Mouse (Mus musculus) liver, embryonic 11.5 days (tissue): ENCODE results near the gene Dab2. TPM values are rescaled to one million over a fixed set of nuclear protein-coding genes. Genes with fewer than 3 reads are reported as not detected.

ENCODE experiments used
- ATAC-seq: fragments of 200-750 bp; cut with Nextera tagmentation; replicated peaks from 2 replicates; pipeline ENCODE4 v1.8.0; 2017; ENCODE audit warnings: moderate number of reproducible peaks, mild to moderate bottlenecking, moderate TSS enrichment, moderate library complexity; ENCODE audit not compliant: low FRiP score
- DNase-seq: peaks from one replicate; pipeline ENCODE4 v3.0.0-alpha.2; 2017; ENCODE audit warnings: low spot score
- H3K27ac ChIP-seq: fragments of 300-500 bp; sonication (generic); 2 replicates; pipeline ENCODE4 v1.5.1; 2014; ENCODE audit warnings: mild to moderate bottlenecking, low read depth, low read length, control low read depth
- H3K27me3 ChIP-seq: fragments of 300-500 bp; sonication (generic); replicated peaks from 2 replicates; pipeline ENCODE4 v1.6.1; 2014; ENCODE audit warnings: low read length, mixed read lengths; ENCODE audit not compliant: control insufficient read depth, insufficient read depth
- H3K36me3 ChIP-seq: fragments of 300-500 bp; sonication (generic); 2 replicates; pipeline ENCODE4 v1.6.1; 2014; ENCODE audit warnings: mild to moderate bottlenecking, low read length, moderate library complexity, mixed read lengths; ENCODE audit not compliant: control insufficient read depth, insufficient read depth
- H3K4me1 ChIP-seq: fragments of 300-500 bp; sonication (generic); replicated peaks from 2 replicates; pipeline ENCODE4 v1.6.1; 2014; ENCODE audit warnings: low read length, mixed read lengths; ENCODE audit not compliant: control insufficient read depth, insufficient read depth
- H3K4me2 ChIP-seq: fragments of 300-500 bp; sonication (generic); 2 replicates; pipeline ENCODE4 v1.6.1; 2014; ENCODE audit warnings: mild to moderate bottlenecking, control low read depth, moderate library complexity
- H3K4me3 ChIP-seq: fragments of 300-500 bp; sonication (generic); 2 replicates; pipeline ENCODE4 v1.5.1; 2014; ENCODE audit warnings: low read depth, low read length, control low read depth
- H3K9ac ChIP-seq: fragments of 300-500 bp; sonication (generic); 2 replicates; pipeline ENCODE4 v1.6.1; 2014; ENCODE audit warnings: low read depth, low read length, control low read depth
- H3K9me3 ChIP-seq: fragments of 300-500 bp; sonication (generic); 2 replicates; pipeline ENCODE4 v1.6.1; 2016; ENCODE audit warnings: low read length, inconsistent platforms, mixed read lengths; ENCODE audit not compliant: control insufficient read depth
- WGBS: fragments of 180-500 bp; shearing (Covaris S2); extraction: QIAGEN DNeasy Blood & Tissue Kit; methylation state at CpG from one replicate; pipeline ENCODE4 v1.1.7; 2014; 5-methylcytosine and 5-hydroxymethylcytosine counted together
- polyA plus RNA-seq: library from polyadenylated mRNA; unstranded; fragments of >200 nt; fragmentation: Nextera tagmentation; extraction: Ambion mirVana; gene quantifications from 2 replicates; pipeline ENCODE4 v1.2.1, GENCODE M21; 2014

Dab2 gene
- polyA plus RNA-seq, 1 experiment from 2014 or later: 37.6 TPM

- ATAC-seq: no peak
- 85% methylated on average over 6 of the region's 6 CpGs for WGBS
- no peak overlapping the region for H3K4me2 ChIP-seq
Observed at GRCm38 (mm10) chr15:6406771-6407170, 107.2 kb downstream of the Dab2 start.

GRCm38 (mm10) chr15:6409031-6409430 is 109.4 kb downstream of the Dab2 start:
- Histone ChIP-seq H3K4me1 (no peaks in the 10 kb centered on the region), H3K27ac (no peak overlapping the region), H3K4me2 (no peak overlapping the region), H3K27me3 (no peaks in the 10 kb centered on the region), H3K36me3 (no peaks in the 10 kb centered on the region), H3K9ac (no peak overlapping the region), H3K9me3 (no peaks in the 10 kb centered on the region), H3K4me3 (no peak overlapping the region)
- no peak for DNase-seq
- ATAC-seq: no peak
- WGBS: 82% methylated on average over 8 of the region's 8 CpGs

More at GRCm38 (mm10) chr15:6406771-6407170, 107.2 kb downstream of the Dab2 start:
- H3K36me3 ChIP-seq: no peaks in the 10 kb centered on the region
- H3K27ac ChIP-seq: no peak overlapping the region
- no peaks in the 10 kb centered on the region for H3K4me1 ChIP-seq
- no peak overlapping the region for H3K9ac ChIP-seq
- H3K9me3 ChIP-seq: no peaks in the 10 kb centered on the region
- H3K4me3 ChIP-seq: no peak overlapping the region
- H3K27me3 ChIP-seq: no peaks in the 10 kb centered on the region
- DNase-seq: no peak

- Histone ChIP-seq H3K36me3 (no peaks in the 10 kb centered on the region), H3K4me3 (no peak overlapping the region), H3K4me2 (no peak overlapping the region), H3K4me1 (no peaks in the 10 kb centered on the region), H3K27ac (no peak overlapping the region), H3K27me3 (no peaks in the 10 kb centered on the region), H3K9ac (no peak overlapping the region), H3K9me3 (no peaks in the 10 kb centered on the region)
- ATAC-seq: no peak
- 70% methylated on average over 3 of the region's 3 CpGs for WGBS
- DNase-seq: no peak
Observed at GRCm38 (mm10) chr15:6410161-6410560, 110.6 kb downstream of the Dab2 start.

GRCm38 (mm10) chr15:6411334-6411733 is 111.7 kb downstream of the Dab2 start:
- 74% methylated on average over 6 of the region's 6 CpGs for WGBS
- ATAC-seq: no peak
- Histone ChIP-seq H3K4me3 (no peak overlapping the region), H3K27me3 (no peaks in the 10 kb centered on the region), H3K4me1 (no peaks in the 10 kb centered on the region), H3K9me3 (no peaks in the 10 kb centered on the region), H3K9ac (no peak overlapping the region), H3K36me3 (no peaks in the 10 kb centered on the region), H3K27ac (no peak overlapping the region), H3K4me2 (no peak overlapping the region)
- DNase-seq: no peak

GRCm38 (mm10) chr15:6415317-6415716 is 115.7 kb downstream of the Dab2 start:
- H3K36me3 ChIP-seq: no peaks in the 10 kb centered on the region
- no peak overlapping the region for H3K27ac ChIP-seq
- H3K9ac ChIP-seq: no peak overlapping the region
- H3K27me3 ChIP-seq: no peaks in the 10 kb centered on the region
- H3K4me2 ChIP-seq: no peak overlapping the region
- ATAC-seq (no peak), DNase-seq (no peak)
- no peak overlapping the region for H3K4me3 ChIP-seq
- no peaks in the 10 kb centered on the region for H3K4me1 ChIP-seq
- no peaks in the 10 kb centered on the region for H3K9me3 ChIP-seq
- WGBS: 79% methylated on average over 5 of the region's 5 CpGs

- H3K27ac ChIP-seq: no peak overlapping the region
- H3K4me1 ChIP-seq: no peaks in the 10 kb centered on the region
- H3K9me3 ChIP-seq: no peaks in the 10 kb centered on the region
- 0 out of 2 replicates have a peak, but pooled peaks cover 4% of the 10 kb centered on the region for H3K36me3 ChIP-seq
- H3K4me3 ChIP-seq: no peak overlapping the region
- no peak for ATAC-seq
- DNase-seq: no peak
- WGBS: 80% methylated on average over 7 of the region's 7 CpGs
- H3K27me3 ChIP-seq: no peaks in the 10 kb centered on the region
- no peak overlapping the region for H3K9ac ChIP-seq
- no peak overlapping the region for H3K4me2 ChIP-seq
Observed at GRCm38 (mm10) chr15:6431777-6432176, 132.2 kb downstream of the Dab2 start.

GRCm38 (mm10) chr15:6432411-6432810 is 132.8 kb downstream of the Dab2 start:
- H3K4me3 ChIP-seq: no peak overlapping the region

GRCm38 (mm10) chr15:6435281-6435680 is 135.7 kb downstream of the Dab2 start:
- no peak overlapping the region for H3K9ac ChIP-seq
- H3K4me3 ChIP-seq: no peak overlapping the region
- no peak overlapping the region for H3K27ac ChIP-seq
- no peak for DNase-seq
- H3K27me3 ChIP-seq: no peaks in the 10 kb centered on the region
- H3K9me3 ChIP-seq: no peaks in the 10 kb centered on the region
- H3K4me2 ChIP-seq: no peak overlapping the region
- H3K4me1 ChIP-seq: no peaks in the 10 kb centered on the region
- no peak for ATAC-seq
- WGBS: 85% methylated on average over 7 of the region's 7 CpGs
- 0 out of 2 replicates have a peak, but pooled peaks cover 4% of the 10 kb centered on the region for H3K36me3 ChIP-seq

More at GRCm38 (mm10) chr15:6432411-6432810, 132.8 kb downstream of the Dab2 start:
- no peaks in the 10 kb centered on the region for H3K9me3 ChIP-seq
- H3K9ac ChIP-seq: no peak overlapping the region
- H3K4me2 ChIP-seq: no peak overlapping the region
- WGBS: 93% methylated on average over 7 of the region's 7 CpGs
- H3K27ac ChIP-seq: no peak overlapping the region
- DNase-seq (no peak), ATAC-seq (no peak)
- H3K36me3 ChIP-seq: 0 out of 2 replicates have a peak, but pooled peaks cover 4% of the 10 kb centered on the region
- no peaks in the 10 kb centered on the region for H3K27me3 ChIP-seq
- H3K4me1 ChIP-seq: no peaks in the 10 kb centered on the region

- no peak overlapping the region for H3K9ac ChIP-seq
- WGBS: 55% methylated on average over 2 of the region's 2 CpGs
- no peaks in the 10 kb centered on the region for H3K27me3 ChIP-seq
- H3K4me2 ChIP-seq: no peak overlapping the region
- DNase-seq: no peak
- ATAC-seq: no peak
- 0 out of 2 replicates have a peak, but pooled peaks cover 4% of the 10 kb centered on the region for H3K36me3 ChIP-seq
- no peak overlapping the region for H3K27ac ChIP-seq
- no peaks in the 10 kb centered on the region for H3K9me3 ChIP-seq
- H3K4me1 ChIP-seq: no peaks in the 10 kb centered on the region
- H3K4me3 ChIP-seq: no peak overlapping the region
Observed at GRCm38 (mm10) chr15:6435773-6436172, 136.2 kb downstream of the Dab2 start.
